Mouse (Mus musculus): ENCODE results near the gene Smcp.
A peak's percentile ranks its signal among the peaks of the same experiment; 100 is the strongest.

The Smcp gene

DNA sequence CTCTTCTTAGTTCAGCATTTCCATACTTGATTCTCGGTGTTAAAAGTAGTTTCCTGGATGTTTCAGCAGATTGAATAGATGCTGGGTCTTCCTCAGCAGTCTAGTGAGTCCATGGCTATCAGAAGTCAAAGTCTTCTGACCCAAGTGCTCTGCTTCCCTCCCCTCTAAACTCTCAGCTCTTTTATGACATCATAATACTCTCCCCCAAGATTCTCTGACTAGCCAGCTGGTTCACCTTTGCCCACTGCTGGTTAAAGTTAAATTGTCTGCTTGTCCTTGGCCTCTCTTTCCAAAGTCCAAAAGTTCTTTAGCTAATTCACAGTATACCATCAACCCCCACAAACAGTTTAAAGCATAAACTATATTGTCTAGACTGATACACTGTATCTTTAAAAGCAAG lies at the start of gene Smcp:
Smcp (minus strand) TSS at position 140 of the 400 bp plus-strand sequence.
- Histone ChIP-seq H3K4me3 (replicated peaks; ENCODE audit: low read length) (no peak within 1 kb of the TSS), H3K4me1 (replicated peaks; ENCODE audit: low read depth, low read length) (no peaks in the 10 kb centered on the region), H3K36me3 (ENCODE audit: insufficient read depth, low read length) (no peaks in the 10 kb centered on the region), H3K9me3 (ENCODE audit: low read length) (no peaks in the 10 kb centered on the region), H3K27me3 (ENCODE audit: insufficient read depth, low read length) (no peaks in the 10 kb centered on the region)
- TF ChIP-seq NANOG (IDR thresholded peaks at IDR 0.05; ENCODE audit: borderline replicate concordance, low read length) (no peak), CTCF (conservative IDR thresholded peaks at IDR 0.05; ENCODE audit: low read length) (no peak), POU5F1 (IDR thresholded peaks at IDR 0.05; ENCODE audit: borderline replicate concordance, low read length) (no peak)

DNA sequence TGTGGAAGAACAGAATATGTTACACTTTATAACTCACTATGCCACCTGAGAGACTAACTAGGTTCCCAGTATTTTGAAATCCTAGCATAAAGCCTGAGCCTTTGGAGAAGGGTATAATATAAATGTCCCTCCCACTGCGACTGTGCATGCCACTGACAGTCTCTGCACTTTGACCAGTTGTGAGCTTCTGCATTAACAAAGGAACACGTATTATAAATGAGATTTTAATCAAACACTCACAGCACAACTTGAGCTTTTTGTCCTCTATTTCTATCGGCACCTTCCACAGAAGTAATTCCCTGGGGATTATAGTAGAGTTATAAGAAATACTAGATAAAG lies 49.8 kb upstream of the Smcp start:
- no peak overlapping the region for H3K4me3 ChIP-seq (replicated peaks; ENCODE audit: low read length)
- peaks cover 6% of the 10 kb centered on the region; the same call in 1 of the 2 replicates for H3K9me3 ChIP-seq (ENCODE audit: low read length)
- no peak for TF ChIP-seq CTCF (conservative IDR thresholded peaks at IDR 0.05; ENCODE audit: low read length)
- TF ChIP-seq POU5F1 (IDR thresholded peaks at IDR 0.05; ENCODE audit: borderline replicate concordance, low read length): no peak
- TF ChIP-seq NANOG (IDR thresholded peaks at IDR 0.05; ENCODE audit: borderline replicate concordance, low read length): no peak
- no peaks in the 10 kb centered on the region for H3K4me1 ChIP-seq (replicated peaks; ENCODE audit: low read depth, low read length)
- H3K36me3 ChIP-seq (ENCODE audit: insufficient read depth, low read length): no peaks in the 10 kb centered on the region
- no peaks in the 10 kb centered on the region for H3K27me3 ChIP-seq (ENCODE audit: insufficient read depth, low read length)

GRCm38 (mm10) chr3:92637745-92638652 lies 49.2 kb upstream of the Smcp start:
- no peaks in the 10 kb centered on the region for H3K4me1 ChIP-seq (replicated peaks; ENCODE audit: low read depth, low read length)
- H3K4me3 ChIP-seq (replicated peaks; ENCODE audit: low read length): no peak overlapping the region
- H3K9me3 ChIP-seq (ENCODE audit: low read length): peaks cover 6% of the 10 kb centered on the region; the same call in 1 of the 2 replicates
- TF ChIP-seq NANOG (IDR thresholded peaks at IDR 0.05; ENCODE audit: borderline replicate concordance, low read length) (no peak), CTCF (conservative IDR thresholded peaks at IDR 0.05; ENCODE audit: low read length) (no peak), POU5F1 (IDR thresholded peaks at IDR 0.05; ENCODE audit: borderline replicate concordance, low read length) (no peak)
- no peaks in the 10 kb centered on the region for H3K27me3 ChIP-seq (ENCODE audit: insufficient read depth, low read length)
- no peaks in the 10 kb centered on the region for H3K36me3 ChIP-seq (ENCODE audit: insufficient read depth, low read length)

GRCm38 (mm10) chr3:92621560-92621959 lies 32.8 kb upstream of the Smcp start, which contains the start of gene Lce6a:
Lce6a (minus strand) TSS chr3:92621660.
- Histone ChIP-seq H3K9me3 (ENCODE audit: low read length) (no peaks in the 10 kb centered on the region), H3K36me3 (ENCODE audit: insufficient read depth, low read length) (no peaks in the 10 kb centered on the region), H3K27me3 (ENCODE audit: insufficient read depth, low read length) (no peaks in the 10 kb centered on the region), H3K4me1 (replicated peaks; ENCODE audit: low read depth, low read length) (no peaks in the 10 kb centered on the region), H3K4me3 (replicated peaks; ENCODE audit: low read length) (no peak within 1 kb of the TSS)
- TF ChIP-seq CTCF (conservative IDR thresholded peaks at IDR 0.05; ENCODE audit: low read length): no peak
- no peak for TF ChIP-seq POU5F1 (IDR thresholded peaks at IDR 0.05; ENCODE audit: borderline replicate concordance, low read length)
- TF ChIP-seq NANOG (IDR thresholded peaks at IDR 0.05; ENCODE audit: borderline replicate concordance, low read length): no peak

DNA sequence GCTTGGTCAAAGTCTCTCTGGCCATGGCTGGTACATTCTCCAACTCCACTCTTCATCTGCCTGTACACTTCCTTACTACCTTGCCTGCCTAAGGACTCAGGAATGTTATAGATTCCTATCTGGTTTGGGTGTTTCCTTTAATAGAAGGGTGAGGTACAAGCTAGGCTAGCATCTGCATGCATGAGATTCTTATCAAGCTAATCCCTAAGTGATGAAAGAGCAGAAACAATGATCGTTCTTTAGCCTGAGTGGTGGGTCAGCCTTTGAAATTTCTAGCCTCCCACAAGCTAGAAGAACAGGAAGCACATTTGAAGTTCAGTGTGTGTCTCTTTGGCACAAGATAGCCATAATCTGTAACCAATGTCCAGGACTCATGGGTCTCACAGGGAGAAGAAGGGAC lies 21.0 kb upstream of the Smcp start:
- Histone ChIP-seq H3K9me3 (ENCODE audit: low read length) (no peaks in the 10 kb centered on the region), H3K4me3 (replicated peaks; ENCODE audit: low read length) (no peak overlapping the region), H3K4me1 (replicated peaks; ENCODE audit: low read depth, low read length) (no peaks in the 10 kb centered on the region), H3K36me3 (ENCODE audit: insufficient read depth, low read length) (no peaks in the 10 kb centered on the region), H3K27me3 (ENCODE audit: insufficient read depth, low read length) (no peaks in the 10 kb centered on the region)
- TF ChIP-seq NANOG (IDR thresholded peaks at IDR 0.05; ENCODE audit: borderline replicate concordance, low read length) (no peak), POU5F1 (IDR thresholded peaks at IDR 0.05; ENCODE audit: borderline replicate concordance, low read length) (no peak)

- H3K4me1 ChIP-seq (replicated peaks; ENCODE audit: low read depth, low read length): no peaks in the 10 kb centered on the region
- no peaks in the 10 kb centered on the region for H3K36me3 ChIP-seq (ENCODE audit: insufficient read depth, low read length)
- H3K9me3 ChIP-seq (ENCODE audit: low read length): no peaks in the 10 kb centered on the region
- H3K4me3 ChIP-seq (replicated peaks; ENCODE audit: low read length): no peak within 1 kb of the TSS
- no peak for TF ChIP-seq CTCF (conservative IDR thresholded peaks at IDR 0.05; ENCODE audit: low read length)
- H3K27me3 ChIP-seq (ENCODE audit: insufficient read depth, low read length): no peaks in the 10 kb centered on the region
Observed at GRCm38 (mm10) chr3:92607392-92607791, 18.6 kb upstream of the Smcp start, which contains the start of gene 2210017I01Rik. 2210017I01Rik (minus strand) TSS chr3:92607492.

DNA sequence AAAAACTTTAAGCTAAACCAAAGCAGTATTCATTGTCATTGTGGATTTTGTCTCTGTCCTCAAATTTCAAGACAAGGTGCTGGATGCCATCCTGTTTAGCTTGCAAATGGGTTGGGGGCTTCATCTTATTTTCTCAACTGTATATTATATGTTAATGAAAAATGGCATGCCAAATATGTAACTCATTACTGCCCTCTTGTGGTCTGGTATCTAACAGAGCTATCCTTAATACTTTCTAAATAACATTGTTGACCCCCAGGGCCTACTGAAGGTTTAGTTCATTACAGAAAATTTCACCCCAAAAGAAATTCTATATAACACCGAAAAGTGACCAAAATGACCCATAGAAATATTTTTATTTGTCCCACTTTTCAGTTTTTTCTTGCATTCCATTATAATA lies 13.4 kb upstream of the Smcp start:
- H3K27me3 ChIP-seq (ENCODE audit: insufficient read depth, low read length): no peaks in the 10 kb centered on the region
- H3K4me3 ChIP-seq (replicated peaks; ENCODE audit: low read length): no peak overlapping the region
- TF ChIP-seq NANOG (IDR thresholded peaks at IDR 0.05; ENCODE audit: borderline replicate concordance, low read length) (no peak), CTCF (conservative IDR thresholded peaks at IDR 0.05; ENCODE audit: low read length) (peak; percentile 31)
- H3K4me1 ChIP-seq (replicated peaks; ENCODE audit: low read depth, low read length): no peaks in the 10 kb centered on the region
- no peaks in the 10 kb centered on the region for H3K9me3 ChIP-seq (ENCODE audit: low read length)
- no peaks in the 10 kb centered on the region for H3K36me3 ChIP-seq (ENCODE audit: insufficient read depth, low read length)

DNA sequence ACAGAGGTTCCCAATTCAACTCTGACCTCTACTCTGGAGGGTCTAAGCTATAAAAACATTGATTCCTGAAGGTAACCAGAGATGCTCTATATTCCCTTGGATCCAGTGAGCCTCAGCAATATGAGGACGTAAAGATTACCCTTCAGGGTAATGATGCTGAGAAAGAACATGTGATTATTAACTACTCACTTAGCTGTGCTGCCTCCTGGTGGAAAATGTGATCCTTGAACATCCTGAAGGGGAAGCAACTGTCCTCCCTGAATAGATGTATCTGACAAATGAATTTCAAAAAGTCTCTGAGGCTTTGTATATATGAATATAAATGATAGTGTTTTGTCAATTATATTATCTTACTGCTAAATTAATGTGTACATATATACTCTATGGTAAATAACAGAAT lies 11.7 kb upstream of the Smcp start:
- Histone ChIP-seq H3K4me1 (replicated peaks; ENCODE audit: low read depth, low read length) (no peaks in the 10 kb centered on the region), H3K36me3 (ENCODE audit: insufficient read depth, low read length) (no peaks in the 10 kb centered on the region)
- TF ChIP-seq CTCF (conservative IDR thresholded peaks at IDR 0.05; ENCODE audit: low read length) (peak; percentile 25), POU5F1 (IDR thresholded peaks at IDR 0.05; ENCODE audit: borderline replicate concordance, low read length) (no peak), NANOG (IDR thresholded peaks at IDR 0.05; ENCODE audit: borderline replicate concordance, low read length) (no peak)

GRCm38 (mm10) chr3:92599973-92600372 lies 11.2 kb upstream of the Smcp start:
- Histone ChIP-seq H3K36me3 (ENCODE audit: insufficient read depth, low read length) (no peaks in the 10 kb centered on the region), H3K27me3 (ENCODE audit: insufficient read depth, low read length) (no peaks in the 10 kb centered on the region), H3K4me3 (replicated peaks; ENCODE audit: low read length) (no peak overlapping the region), H3K9me3 (ENCODE audit: low read length) (no peaks in the 10 kb centered on the region), H3K4me1 (replicated peaks; ENCODE audit: low read depth, low read length) (no peaks in the 10 kb centered on the region)
- TF ChIP-seq CTCF (conservative IDR thresholded peaks at IDR 0.05; ENCODE audit: low read length): no peak

More for the DNA sequence above, 11.7 kb upstream of the Smcp start:
- H3K4me3 ChIP-seq (replicated peaks; ENCODE audit: low read length): no peak overlapping the region
- H3K27me3 ChIP-seq (ENCODE audit: insufficient read depth, low read length): no peaks in the 10 kb centered on the region
- H3K9me3 ChIP-seq (ENCODE audit: low read length): no peaks in the 10 kb centered on the region
